Mouse (Mus musculus) inflammation-experienced regulatory T-cells (primary cell): ENCODE data around the gene 1700028P14Rik. TPM values are rescaled to one million over a fixed set of nuclear protein-coding genes. Genes with fewer than 3 reads are reported as not detected.

Experiments used
- polyA plus RNA-seq, 2 experiments: library from polyadenylated mRNA; unstranded; fragments of 100-300 nt; shearing (Covaris generic); gene quantifications; one replicate each; pipeline ENCODE4 v1.2.1; 2017

Gene 1700028P14Rik
- polyA plus RNA-seq = not detected

GRCm38 (mm10) chr19:23652644-23653043 is at the start of gene 1700028P14Rik:
TSS of gene 1700028P14Rik (minus strand) at chr19:23652812.

GRCm38 (mm10) chr19:23687296-23688021 is 34.8 kb upstream of the 1700028P14Rik start, which contains the start of gene Ptar1:
TSS of gene Ptar1 (plus strand) at chr19:23687429.

Other genes with a start within 250 kb of the 1700028P14Rik start
- under 1 TPM; 0.15 to 0.17 TPM for gene Mamdc2, start 204.4 kb downstream of the 1700028P14Rik start, polyA plus RNA-seq
- 10 to 100 TPM in 1 of 2 experiments, 1 to 10 TPM in 1; 5.6 to 10.8 TPM for gene Ptar1, start 34.6 kb upstream of the 1700028P14Rik start, polyA plus RNA-seq
- under 1 TPM; 0.36 to 0.37 TPM for gene Apba1, start 106.1 kb upstream of the 1700028P14Rik start, polyA plus RNA-seq